Mouse (Mus musculus) hindbrain, embryonic 13.5 days (tissue): ENCODE measurements around the gene Taar9. TPM values are rescaled to one million over a fixed set of nuclear protein-coding genes. Genes with fewer than 3 reads are reported as not detected.
"Not testable (repeated sequence)": the region's sequence is repeated elsewhere in the genome, so short reads cannot be mapped to it uniquely, and the experiment has no call there.

Source experiments
- ATAC-seq: fragments of 200-750 bp; cut with Nextera tagmentation; 2 replicates; pipeline ENCODE4 v1.8.0; 2017; ENCODE audit warnings: moderate TSS enrichment; ENCODE audit not compliant: low FRiP score
- H3K27ac ChIP-seq: fragments of 300-500 bp; sonication (generic); 2 replicates; pipeline ENCODE4 v1.5.1; 2015; ENCODE audit warnings: inconsistent platforms, mild to moderate bottlenecking, moderate library complexity
- H3K27me3 ChIP-seq: fragments of 300-500 bp; sonication (generic); 2 replicates; pipeline ENCODE4 v1.6.1; 2015; ENCODE audit warnings: mild to moderate bottlenecking, inconsistent platforms
- H3K36me3 ChIP-seq: fragments of 300-500 bp; sonication (generic); 2 replicates; pipeline ENCODE4 v1.6.1; 2015; ENCODE audit warnings: mild to moderate bottlenecking, inconsistent platforms
- H3K4me1 ChIP-seq: fragments of 300-500 bp; sonication (generic); replicated peaks from 2 replicates; pipeline ENCODE4 v1.6.1; 2015; ENCODE audit warnings: inconsistent platforms
- H3K4me2 ChIP-seq: fragments of 300-500 bp; sonication (generic); 2 replicates; pipeline ENCODE4 v1.6.1; 2015; ENCODE audit warnings: inconsistent platforms, mild to moderate bottlenecking, moderate library complexity
- H3K4me3 ChIP-seq: fragments of 300-500 bp; sonication (generic); 2 replicates; pipeline ENCODE4 v1.5.1; 2015; ENCODE audit warnings: mild to moderate bottlenecking, inconsistent platforms
- H3K9ac ChIP-seq: fragments of 300-500 bp; sonication (generic); 2 replicates; pipeline ENCODE4 v1.6.1; 2015; ENCODE audit warnings: mild to moderate bottlenecking, inconsistent platforms
- H3K9me3 ChIP-seq: fragments of 300-500 bp; sonication (generic); 2 replicates; pipeline ENCODE4 v1.6.1; 2016; ENCODE audit warnings: inconsistent platforms
- WGBS: fragments of 180-500 bp; shearing (Covaris S2); methylation state at CpG from one replicate; pipeline ENCODE4 v1.1.7; 2015; 5-methylcytosine and 5-hydroxymethylcytosine counted together
- polyA plus RNA-seq: library from polyadenylated mRNA; unstranded; fragments of >200 nt; fragmentation: Nextera tagmentation; extraction: Ambion mirVana; gene quantifications from 2 replicates; pipeline ENCODE4 v1.2.1, GENCODE M21; 2015

Taar9 gene
- polyA plus RNA-seq, 1 experiment from 2014 or later: not detected

GRCm38 (mm10) chr10:24108236-24108635 lies 1.1 kb downstream of the Taar9 start:
- no peaks in the 10 kb centered on the region for H3K36me3 ChIP-seq
- no peak overlapping the region for H3K4me3 ChIP-seq
- no peak overlapping the region for H3K4me2 ChIP-seq
- no peaks in the 10 kb centered on the region for H3K4me1 ChIP-seq
- H3K9ac ChIP-seq: no peak overlapping the region
- no peak overlapping the region for H3K27ac ChIP-seq
- ATAC-seq: no peak
- H3K9me3 ChIP-seq: no peaks in the 10 kb centered on the region
- 68% methylated on average over 3 of the region's 3 CpGs for WGBS
- no peaks in the 10 kb centered on the region for H3K27me3 ChIP-seq

DNA sequence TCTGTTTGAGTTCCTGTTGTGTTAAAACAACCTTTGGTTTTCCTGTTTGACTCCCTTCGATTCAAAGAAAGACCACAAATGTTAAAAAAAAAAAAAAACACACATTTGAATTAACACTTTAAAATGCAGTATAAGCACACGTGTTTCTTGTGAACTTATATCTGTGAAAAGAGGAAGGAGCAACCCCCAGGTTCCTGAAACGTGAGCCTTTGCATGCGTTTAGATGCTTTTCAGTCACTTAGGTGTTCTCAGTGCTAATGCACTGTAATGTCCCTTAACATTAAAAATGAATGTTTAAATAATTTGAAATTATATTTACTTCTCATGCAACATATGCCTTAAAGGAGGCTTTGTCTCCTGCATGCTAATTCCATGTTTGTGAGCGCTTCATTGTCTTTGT lies 1.6 kb downstream of the Taar9 start:
- Histone ChIP-seq H3K4me3 (no peak overlapping the region), H3K4me1 (no peaks in the 10 kb centered on the region), H3K36me3 (no peaks in the 10 kb centered on the region), H3K27me3 (no peaks in the 10 kb centered on the region), H3K4me2 (no peak overlapping the region), H3K9me3 (no peaks in the 10 kb centered on the region), H3K27ac (no peak overlapping the region), H3K9ac (no peak overlapping the region)
- 74% methylated on average over 5 of the region's 5 CpGs for WGBS
- ATAC-seq: no peak

GRCm38 (mm10) chr10:24103299-24103698 lies 6.0 kb downstream of the Taar9 start:
- H3K4me3 ChIP-seq, H3K9me3 ChIP-seq, H3K4me2 ChIP-seq, H3K27me3 ChIP-seq, H3K36me3 ChIP-seq, H3K9ac ChIP-seq, H3K27ac ChIP-seq, ATAC-seq, H3K4me1 ChIP-seq: not testable (repeated sequence)
- WGBS: 53% methylated on average over 1 of the region's 1 CpGs

DNA sequence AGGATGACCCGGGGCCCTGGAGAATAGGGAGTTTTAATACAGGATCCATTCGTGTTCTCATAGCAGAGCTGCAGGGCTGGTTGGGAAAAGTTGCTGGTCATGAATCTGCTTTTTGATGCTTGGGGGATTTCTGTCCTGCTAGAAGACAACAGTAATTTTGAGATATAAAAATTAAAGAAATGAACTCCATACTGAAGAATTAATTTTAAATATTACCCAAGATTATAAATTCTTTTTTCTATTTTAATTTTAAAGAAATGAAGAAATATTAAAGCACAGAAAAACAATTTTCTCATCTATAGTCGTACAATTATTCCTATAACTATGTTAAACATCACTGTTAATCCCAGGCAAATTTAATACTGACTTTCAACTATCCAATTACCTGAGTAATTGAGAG lies 7.5 kb downstream of the Taar9 start, which contains the start of gene Taar8c:
Gene Taar8c (minus strand): TSS at position 101 of the 400 bp plus-strand sequence.
- H3K36me3 ChIP-seq, H3K27ac ChIP-seq, H3K4me2 ChIP-seq, H3K27me3 ChIP-seq, H3K4me1 ChIP-seq, ATAC-seq, H3K4me3 ChIP-seq, H3K9me3 ChIP-seq, H3K9ac ChIP-seq: not testable (repeated sequence)
- whole genome bisulfite sequencing: 93% methylated on average over 1 of the region's 3 CpGs

- H3K4me2 ChIP-seq, H3K9ac ChIP-seq, H3K4me3 ChIP-seq, H3K36me3 ChIP-seq, H3K9me3 ChIP-seq, ATAC-seq, H3K27me3 ChIP-seq, H3K4me1 ChIP-seq, H3K27ac ChIP-seq: not testable (repeated sequence)
- 66% methylated on average over 2 of the region's 2 CpGs for WGBS
These were observed 12.3 kb downstream of the Taar9 start for GRCm38 (mm10) chr10:24097010-24097409.

DNA sequence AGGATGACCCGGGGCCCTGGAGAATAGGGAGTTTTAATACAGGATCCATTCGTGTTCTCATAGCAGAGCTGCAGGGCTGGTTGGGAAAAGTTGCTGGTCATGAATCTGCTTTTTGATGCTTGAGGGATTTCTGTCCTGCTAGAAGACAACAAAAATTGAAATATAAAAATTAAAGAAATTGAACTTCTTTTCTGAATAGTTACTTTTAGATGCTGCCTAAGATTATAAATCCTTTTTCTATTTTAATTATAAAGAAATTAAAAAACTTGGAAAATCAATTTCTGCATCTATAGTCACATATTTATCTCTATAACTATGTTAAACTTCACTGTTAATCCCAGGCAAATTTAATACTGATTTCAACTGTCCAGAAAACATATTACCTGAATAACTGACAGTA lies 17.1 kb downstream of the Taar9 start, which contains the start of gene Taar8b:
Gene Taar8b (minus strand): TSS at position 101 of the 400 bp plus-strand sequence.
- H3K4me1 ChIP-seq: no peaks in the 10 kb centered on the region
- no peaks in the 10 kb centered on the region for H3K27me3 ChIP-seq
- H3K9me3 ChIP-seq: no peaks in the 10 kb centered on the region
- no peak for ATAC-seq
- no peak within 1 kb of the TSS for H3K27ac ChIP-seq
- H3K36me3 ChIP-seq: no peaks in the 10 kb centered on the region
- 76% methylated on average over 2 of the region's 2 CpGs for WGBS
- no peak within 1 kb of the TSS for H3K4me2 ChIP-seq
- no peak within 1 kb of the TSS for H3K4me3 ChIP-seq
- no peak within 1 kb of the TSS for H3K9ac ChIP-seq

- H3K4me2 ChIP-seq: no peak overlapping the region
- no peak overlapping the region for H3K4me3 ChIP-seq
- H3K4me1 ChIP-seq: no peaks in the 10 kb centered on the region
- H3K9ac ChIP-seq: no peak overlapping the region
- H3K9me3 ChIP-seq: no peaks in the 10 kb centered on the region
- WGBS: 100% methylated on average over 2 of the region's 2 CpGs
- no peak overlapping the region for H3K27ac ChIP-seq
- ATAC-seq: no peak
- H3K27me3 ChIP-seq: no peaks in the 10 kb centered on the region
- H3K36me3 ChIP-seq: no peaks in the 10 kb centered on the region
These were observed 22.2 kb downstream of the Taar9 start for GRCm38 (mm10) chr10:24087168-24087567.

- no peaks in the 10 kb centered on the region for H3K9me3 ChIP-seq
- H3K27me3 ChIP-seq: no peaks in the 10 kb centered on the region
These were observed 22.8 kb downstream of the Taar9 start for GRCm38 (mm10) chr10:24086555-24086954.

DNA sequence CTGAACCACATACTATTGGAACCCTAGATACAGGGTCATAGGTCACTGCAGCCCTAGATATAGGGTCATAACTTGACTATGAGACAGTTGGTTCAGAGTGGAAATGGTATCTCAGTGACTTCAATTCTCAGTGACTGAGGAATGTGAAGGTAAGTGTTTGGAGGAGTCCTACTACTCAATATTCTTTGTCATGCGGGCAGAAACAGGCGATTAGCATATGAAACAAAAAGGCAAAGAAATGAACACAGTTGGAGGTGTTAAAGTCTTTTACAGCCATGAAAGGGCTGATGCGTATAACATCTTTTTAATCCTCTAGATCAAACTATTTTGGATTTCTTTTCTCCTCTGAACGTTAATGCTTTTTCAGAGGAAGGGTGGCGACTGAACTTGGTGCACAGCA lies 23.4 kb downstream of the Taar9 start:
- 54% methylated on average over 5 of the region's 5 CpGs for WGBS
- Histone ChIP-seq H3K27me3 (no peaks in the 10 kb centered on the region), H3K36me3 (no peaks in the 10 kb centered on the region), H3K27ac (no peak overlapping the region), H3K9ac (no peak overlapping the region), H3K9me3 (no peaks in the 10 kb centered on the region), H3K4me3 (no peak overlapping the region), H3K4me2 (no peak overlapping the region), H3K4me1 (no peaks in the 10 kb centered on the region)
- ATAC-seq: no peak

More at GRCm38 (mm10) chr10:24086555-24086954, 22.8 kb downstream of the Taar9 start:
- Histone ChIP-seq H3K4me1 (no peaks in the 10 kb centered on the region), H3K9ac (no peak overlapping the region), H3K27ac (no peak overlapping the region), H3K36me3 (no peaks in the 10 kb centered on the region), H3K4me2 (no peak overlapping the region), H3K4me3 (no peak overlapping the region)
- no peak for ATAC-seq
- 91% methylated on average over 5 of the region's 5 CpGs for WGBS

- H3K4me1 ChIP-seq: no peaks in the 10 kb centered on the region
- H3K4me3 ChIP-seq: no peak overlapping the region
- ATAC-seq: no peak
- H3K9ac ChIP-seq: no peak overlapping the region
- no peaks in the 10 kb centered on the region for H3K9me3 ChIP-seq
- WGBS: 38% methylated on average over 3 of the region's 3 CpGs
- H3K4me2 ChIP-seq: no peak overlapping the region
- H3K27ac ChIP-seq: no peak overlapping the region
- H3K36me3 ChIP-seq: no peaks in the 10 kb centered on the region
- H3K27me3 ChIP-seq: no peaks in the 10 kb centered on the region
These were observed 29.2 kb downstream of the Taar9 start for GRCm38 (mm10) chr10:24080166-24080565.

DNA sequence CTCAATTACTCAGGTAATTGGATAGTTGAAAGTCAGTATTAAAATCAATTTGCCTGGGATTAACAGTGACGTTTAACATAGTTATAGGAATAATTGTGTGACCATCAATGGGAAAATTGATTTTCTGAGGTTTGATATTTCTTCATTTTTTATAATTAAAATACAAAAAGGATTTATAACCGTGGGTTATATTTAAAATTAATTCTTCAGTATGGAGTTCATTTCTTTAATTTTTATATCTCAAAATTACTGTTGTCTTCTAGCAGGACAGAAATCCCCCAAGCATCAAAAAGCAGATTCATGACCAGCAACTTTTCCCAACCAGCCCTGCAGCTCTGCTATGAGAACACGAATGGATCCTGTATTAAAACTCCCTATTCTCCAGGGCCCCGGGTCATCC lies 33.1 kb downstream of the Taar9 start, which contains the start of gene Taar8a:
Gene Taar8a (plus strand): TSS at position 301 of the 400 bp plus-strand sequence.
- H3K9ac ChIP-seq, H3K9me3 ChIP-seq, H3K36me3 ChIP-seq, H3K4me3 ChIP-seq, H3K27ac ChIP-seq, H3K4me2 ChIP-seq, H3K27me3 ChIP-seq, H3K4me1 ChIP-seq, ATAC-seq: not testable (repeated sequence)
- 76% methylated on average over 2 of the region's 4 CpGs for WGBS

- H3K9me3 ChIP-seq, H3K4me2 ChIP-seq, H3K36me3 ChIP-seq, H3K4me3 ChIP-seq, ATAC-seq, H3K27me3 ChIP-seq, H3K27ac ChIP-seq, H3K9ac ChIP-seq, H3K4me1 ChIP-seq: not testable (repeated sequence)
- WGBS: 63% methylated on average over 2 of the region's 2 CpGs
These were observed 34.6 kb downstream of the Taar9 start for GRCm38 (mm10) chr10:24074751-24075150.

- no peak for ATAC-seq
- Histone ChIP-seq H3K27ac (no peak overlapping the region), H3K9ac (no peak overlapping the region), H3K4me3 (no peak overlapping the region), H3K4me1 (no peaks in the 10 kb centered on the region), H3K36me3 (no peaks in the 10 kb centered on the region), H3K27me3 (no peaks in the 10 kb centered on the region), H3K4me2 (no peak overlapping the region), H3K9me3 (no peaks in the 10 kb centered on the region)
- WGBS: 90% methylated on average over 3 of the region's 3 CpGs
These were observed 50.3 kb downstream of the Taar9 start for GRCm38 (mm10) chr10:24058986-24059385.
